Mouse (Mus musculus) neural tube, embryonic 11.5 days (tissue): ENCODE data around the gene Zc3h4. TPM values are rescaled to one million over a fixed set of nuclear protein-coding genes. Genes with fewer than 3 reads are reported as not detected.

ENCODE experiments used
- ATAC-seq: fragments of 200-750 bp; cut with Nextera tagmentation; 2 replicates; pipeline ENCODE4 v1.8.0; 2017; ENCODE audit warnings: moderate number of reproducible peaks, mild to moderate bottlenecking, moderate TSS enrichment, moderate library complexity; ENCODE audit not compliant: insufficient read depth, low FRiP score, low TSS enrichment
- DNase-seq: peaks from one replicate; pipeline ENCODE4 v3.0.0-alpha.2; 2015; ENCODE audit warnings: low spot score
- H3K27ac ChIP-seq: fragments of 300-500 bp; sonication (generic); 2 replicates; pipeline ENCODE4 v1.5.1; 2014; ENCODE audit warnings: low read depth, mild to moderate bottlenecking, low read length
- H3K27me3 ChIP-seq: fragments of 300-500 bp; sonication (generic); 2 replicates; pipeline ENCODE4 v1.6.1; 2014; ENCODE audit warnings: mild to moderate bottlenecking, low read length, mixed read lengths; ENCODE audit not compliant: control insufficient read depth, insufficient read depth
- H3K36me3 ChIP-seq: fragments of 300-500 bp; sonication (generic); 2 replicates; pipeline ENCODE4 v1.6.1; 2014; ENCODE audit warnings: mild to moderate bottlenecking, low read length, moderate library complexity, mixed read lengths; ENCODE audit not compliant: control insufficient read depth, insufficient read depth
- H3K4me1 ChIP-seq: fragments of 300-500 bp; sonication (generic); 2 replicates; pipeline ENCODE4 v1.6.1; 2014; ENCODE audit warnings: low read length, mixed read lengths; ENCODE audit not compliant: control insufficient read depth, insufficient read depth
- H3K4me2 ChIP-seq: fragments of 300-500 bp; sonication (generic); 2 replicates; pipeline ENCODE4 v1.6.1; 2014; ENCODE audit warnings: low read depth, mild to moderate bottlenecking, moderate library complexity
- H3K4me3 ChIP-seq: fragments of 300-500 bp; sonication (generic); 2 replicates; pipeline ENCODE4 v1.5.1; 2014; ENCODE audit warnings: low read depth, low read length
- H3K9ac ChIP-seq: fragments of 300-500 bp; sonication (generic); 2 replicates; pipeline ENCODE4 v1.6.1; 2014; ENCODE audit warnings: mild to moderate bottlenecking, low read length
- H3K9me3 ChIP-seq: fragments of 300-500 bp; sonication (generic); 2 replicates; pipeline ENCODE4 v1.6.1; 2016; ENCODE audit warnings: low read length; ENCODE audit not compliant: control insufficient read depth
- WGBS: fragments of 180-500 bp; shearing (Covaris S2); extraction: QIAGEN DNeasy Blood & Tissue Kit; methylation state at CpG from one replicate; pipeline ENCODE4 v1.1.7; 2014; 5-methylcytosine and 5-hydroxymethylcytosine counted together
- polyA plus RNA-seq: library from polyadenylated mRNA; unstranded; fragments of >200 nt; fragmentation: Nextera tagmentation; extraction: Ambion mirVana; gene quantifications from 2 replicates; pipeline ENCODE4 v1.2.1, GENCODE M21; 2014

The Zc3h4 gene
- polyA plus RNA-seq, 1 experiment from 2014 or later = 17.3 TPM

DNA sequence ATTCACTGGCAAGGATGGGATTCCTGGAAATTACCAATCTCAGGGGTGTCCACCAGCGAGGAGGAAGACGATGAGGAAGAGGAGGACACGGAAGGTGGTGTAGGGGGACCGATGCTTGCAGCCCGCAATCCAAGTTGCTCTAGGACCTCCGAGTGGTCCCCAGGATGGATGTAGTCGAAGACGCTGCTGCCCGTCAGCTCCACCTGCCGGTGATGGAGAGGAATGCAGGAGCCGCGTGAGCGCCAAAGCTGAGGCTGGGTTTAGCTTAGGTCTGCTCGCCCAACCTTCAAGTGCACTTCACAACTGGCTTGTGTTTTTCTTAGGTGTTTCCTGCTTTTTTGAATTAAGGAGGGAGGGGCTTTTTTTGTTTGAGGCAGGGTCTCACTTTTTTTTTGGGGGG, 62.5 kb downstream of the Zc3h4 start:
- H3K9ac ChIP-seq = no peak overlapping the region
- no peak overlapping the region for H3K4me2 ChIP-seq
- H3K4me1 ChIP-seq = no peaks in the 10 kb centered on the region
- peak; percentile 75; the same call in 1 of the 2 replicates for ATAC-seq
- WGBS = 4% methylated on average over 14 of the region's 14 CpGs
- no peak overlapping the region for H3K27ac ChIP-seq
- H3K9me3 ChIP-seq = no peaks in the 10 kb centered on the region
- DNase-seq = peak; percentile 89
- no peaks in the 10 kb centered on the region for H3K27me3 ChIP-seq
- no peak overlapping the region for H3K4me3 ChIP-seq
- no peaks in the 10 kb centered on the region for H3K36me3 ChIP-seq

DNA sequence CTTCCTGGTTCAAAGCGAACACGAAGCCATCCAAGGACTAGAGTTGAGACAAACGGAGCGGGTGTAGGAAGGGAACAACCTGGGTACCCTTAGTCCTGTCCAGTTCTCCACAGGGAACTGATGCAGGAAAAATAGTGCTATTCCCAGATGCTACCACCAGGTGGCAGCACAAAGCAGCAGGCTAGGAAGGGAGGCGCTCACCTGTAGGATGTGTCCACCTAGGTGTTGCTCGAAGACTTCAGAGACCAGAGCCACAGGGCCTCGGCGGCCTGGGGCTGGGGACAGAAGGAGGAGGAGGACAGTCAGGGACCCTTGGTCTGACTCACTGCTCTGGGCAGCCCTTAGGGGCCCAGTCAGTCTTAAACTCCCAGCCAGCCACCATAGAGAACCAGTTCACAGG, 64.5 kb downstream of the Zc3h4 start:
- Histone ChIP-seq H3K4me1 (no peaks in the 10 kb centered on the region), H3K4me2 (no peak overlapping the region), H3K36me3 (no peaks in the 10 kb centered on the region), H3K27ac (no peak overlapping the region), H3K9ac (no peak overlapping the region), H3K27me3 (no peaks in the 10 kb centered on the region), H3K4me3 (no peak overlapping the region), H3K9me3 (no peaks in the 10 kb centered on the region)
- 17% methylated on average over 8 of the region's 8 CpGs for WGBS
- peak; percentile 74 for DNase-seq
- no peak for ATAC-seq

DNA sequence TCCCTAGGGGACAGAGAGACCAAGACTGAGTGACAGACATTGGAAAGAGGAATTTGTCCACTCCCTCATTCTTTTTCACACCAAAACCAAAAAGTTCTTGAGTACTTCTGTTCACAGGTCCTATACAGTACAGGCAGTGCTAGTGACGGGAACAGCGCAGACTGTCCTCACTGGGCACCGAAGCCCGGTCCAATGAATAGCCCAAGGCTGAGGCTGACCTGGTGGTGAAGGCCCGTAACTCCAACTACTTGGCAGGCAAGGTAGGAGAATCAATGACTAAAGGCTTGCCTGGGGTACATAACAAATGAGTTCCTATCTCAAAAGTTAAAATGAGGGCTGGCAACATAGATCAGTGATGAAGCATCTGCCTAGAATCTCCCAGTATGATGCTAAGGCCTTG, 64.9 kb downstream of the Zc3h4 start:
- 90% methylated on average over 5 of the region's 5 CpGs for WGBS
- H3K9ac ChIP-seq = no peak overlapping the region
- H3K36me3 ChIP-seq = no peaks in the 10 kb centered on the region
- H3K27ac ChIP-seq = no peak overlapping the region
- no peak for ATAC-seq
- H3K27me3 ChIP-seq = no peaks in the 10 kb centered on the region
- DNase-seq = no peak
- H3K4me3 ChIP-seq = no peak overlapping the region
- H3K4me1 ChIP-seq = no peaks in the 10 kb centered on the region
- no peaks in the 10 kb centered on the region for H3K9me3 ChIP-seq
- H3K4me2 ChIP-seq = no peak overlapping the region

DNA sequence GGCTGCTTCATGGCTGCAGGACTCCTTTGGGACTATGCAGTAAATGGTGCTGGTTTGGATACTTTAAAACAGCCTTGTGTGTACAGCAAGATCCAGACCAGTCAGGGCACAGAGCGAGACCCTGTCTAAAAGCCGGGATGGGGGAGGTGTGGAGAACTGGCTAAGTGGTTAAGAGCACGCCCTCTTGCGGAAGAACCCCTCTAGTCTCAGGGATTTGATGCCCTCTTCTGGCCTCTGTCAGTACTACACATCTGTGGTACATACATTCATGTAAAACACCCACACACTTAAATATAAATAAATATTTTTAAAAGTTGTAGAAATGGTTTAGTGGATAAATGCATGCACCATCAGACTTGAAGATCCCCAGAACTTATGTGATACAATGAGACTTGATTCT, 65.9 kb downstream of the Zc3h4 start:
- Histone ChIP-seq H3K9ac (no peak overlapping the region), H3K4me2 (no peak overlapping the region), H3K4me1 (no peaks in the 10 kb centered on the region), H3K27me3 (peaks cover 6% of the 10 kb centered on the region; the same call in 1 of the 2 replicates), H3K9me3 (no peaks in the 10 kb centered on the region), H3K36me3 (no peaks in the 10 kb centered on the region), H3K27ac (no peak overlapping the region), H3K4me3 (no peak overlapping the region)
- DNase-seq = no peak
- ATAC-seq = no peak
- 65% methylated on average over 4 of the region's 4 CpGs for WGBS

DNA sequence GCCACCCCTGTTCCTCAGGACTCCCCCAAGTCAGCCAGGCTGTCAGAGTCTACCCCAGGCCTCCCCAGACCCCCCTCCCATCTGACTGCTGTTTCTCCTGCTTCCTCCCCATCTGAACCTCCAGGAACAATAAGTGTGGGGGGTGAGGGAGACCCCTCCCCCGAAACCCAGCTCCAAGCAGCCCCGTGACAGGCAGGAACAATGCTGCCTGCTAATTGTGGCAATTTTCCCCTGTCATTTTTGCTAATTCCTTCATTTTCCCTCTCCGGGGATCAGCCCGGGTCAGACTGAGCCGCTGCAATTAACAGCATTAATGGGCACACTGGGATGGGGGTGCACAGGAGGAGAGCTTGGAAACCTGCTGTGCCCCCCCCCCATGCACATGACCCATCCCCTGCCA, 67.4 kb downstream of the Zc3h4 start:
- Histone ChIP-seq H3K27ac (no peak overlapping the region), H3K36me3 (no peaks in the 10 kb centered on the region), H3K27me3 (peaks cover 18% of the 10 kb centered on the region), H3K9ac (no peak overlapping the region), H3K4me3 (no peak overlapping the region), H3K4me2 (no peak overlapping the region), H3K4me1 (no peaks in the 10 kb centered on the region), H3K9me3 (no peaks in the 10 kb centered on the region)
- 22% methylated on average over 5 of the region's 5 CpGs for WGBS
- ATAC-seq (no peak), DNase-seq (no peak)

DNA sequence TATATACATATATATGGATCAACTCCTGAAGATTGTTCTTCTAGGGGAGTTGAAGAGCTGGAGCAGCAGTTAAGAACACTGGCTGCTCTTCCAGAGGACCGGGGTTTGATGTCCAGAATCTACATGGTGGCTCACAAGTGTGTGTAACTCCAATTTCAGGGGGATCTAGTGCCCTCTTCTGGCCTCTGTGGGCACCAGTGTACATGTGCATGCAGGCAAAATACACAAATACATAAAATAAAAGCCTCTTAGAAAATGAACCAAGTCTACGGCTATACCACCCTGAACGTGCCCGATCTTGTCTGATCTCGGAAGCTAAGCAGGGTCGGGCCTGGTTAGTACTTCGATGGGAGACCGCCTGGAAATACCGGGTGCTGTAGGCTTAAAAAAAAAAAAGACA, 70.8 kb downstream of the Zc3h4 start:
- ATAC-seq (no peak), DNase-seq (no peak)
- Histone ChIP-seq H3K9me3 (no peaks in the 10 kb centered on the region), H3K27ac (no peak overlapping the region), H3K4me2 (no peak overlapping the region), H3K4me1 (peaks cover 5% of the 10 kb centered on the region; the same call in 1 of the 2 replicates), H3K36me3 (no peaks in the 10 kb centered on the region), H3K9ac (no peak overlapping the region), H3K4me3 (no peak overlapping the region), H3K27me3 (peaks cover 53% of the 10 kb centered on the region)
- 37% methylated on average over 9 of the region's 9 CpGs for WGBS

DNA sequence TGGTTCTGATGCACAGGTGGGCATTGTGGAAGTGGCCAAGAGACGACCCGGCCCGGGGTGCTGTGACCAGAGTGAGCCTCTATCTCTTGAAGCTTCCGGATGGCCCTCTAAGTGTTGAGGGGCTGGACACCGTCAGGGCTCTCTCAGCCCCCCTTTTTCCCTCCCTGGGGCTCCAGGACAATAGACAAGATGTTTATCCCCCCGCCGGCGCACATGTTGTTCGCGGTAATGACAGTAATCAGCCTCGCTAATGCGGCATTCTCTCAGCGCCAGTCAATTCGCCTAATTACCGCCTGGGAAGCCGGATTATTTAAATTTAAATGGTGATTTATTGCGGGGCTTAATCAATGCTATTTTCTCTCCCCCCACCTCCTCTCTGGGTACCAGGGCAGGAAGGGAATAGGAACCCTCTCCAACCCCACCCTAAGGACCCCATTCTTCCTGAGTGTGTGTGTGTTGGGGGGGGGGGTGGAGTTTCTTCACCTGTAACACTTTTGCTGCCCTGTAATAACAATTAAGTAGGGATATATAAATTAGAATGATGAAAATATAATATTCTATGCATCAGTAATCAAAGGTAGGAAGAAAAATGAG, 71.5 kb downstream of the Zc3h4 start:
- Histone ChIP-seq H3K27ac (no peak overlapping the region), H3K36me3 (no peaks in the 10 kb centered on the region), H3K4me3 (no peak overlapping the region), H3K9me3 (no peaks in the 10 kb centered on the region), H3K4me2 (0 out of 2 replicates have a peak overlapping the region, but pooled peaks have one; percentile 3), H3K9ac (no peak overlapping the region), H3K4me1 (peaks cover 5% of the 10 kb centered on the region; the same call in 1 of the 2 replicates), H3K27me3 (peaks cover 59% of the 10 kb centered on the region)
- WGBS = 4% methylated on average over 17 of the region's 17 CpGs
- ATAC-seq (no peak), DNase-seq (no peak)

DNA sequence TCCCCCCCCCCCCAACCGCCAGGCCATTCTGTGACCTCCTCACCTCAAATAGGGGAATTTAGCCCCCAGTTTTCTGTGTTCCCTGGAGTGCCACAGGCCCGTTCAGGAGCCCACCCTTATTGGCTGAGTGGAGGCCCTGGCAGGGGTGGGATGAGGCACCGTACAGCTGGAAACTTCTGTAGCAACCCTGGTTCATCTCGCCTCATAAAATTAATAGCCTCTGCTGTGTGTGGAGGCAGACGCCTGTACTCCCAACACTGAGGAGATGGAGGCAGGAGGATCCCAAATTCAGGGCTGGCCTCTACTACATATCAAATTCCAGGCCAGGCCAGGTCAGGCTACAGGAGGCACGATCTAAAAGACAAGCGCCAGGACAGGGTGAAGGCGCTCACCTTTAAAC, 73.1 kb downstream of the Zc3h4 start:
- H3K9me3 ChIP-seq = no peaks in the 10 kb centered on the region
- no peak overlapping the region for H3K27ac ChIP-seq
- no peaks in the 10 kb centered on the region for H3K36me3 ChIP-seq
- H3K27me3 ChIP-seq = peaks cover 63% of the 10 kb centered on the region
- no peak overlapping the region for H3K4me2 ChIP-seq
- ATAC-seq = no peak
- WGBS = 33% methylated on average over 8 of the region's 8 CpGs
- no peak for DNase-seq
- no peak overlapping the region for H3K9ac ChIP-seq
- no peak overlapping the region for H3K4me3 ChIP-seq
- H3K4me1 ChIP-seq = peaks cover 5% of the 10 kb centered on the region; the same call in 1 of the 2 replicates

DNA sequence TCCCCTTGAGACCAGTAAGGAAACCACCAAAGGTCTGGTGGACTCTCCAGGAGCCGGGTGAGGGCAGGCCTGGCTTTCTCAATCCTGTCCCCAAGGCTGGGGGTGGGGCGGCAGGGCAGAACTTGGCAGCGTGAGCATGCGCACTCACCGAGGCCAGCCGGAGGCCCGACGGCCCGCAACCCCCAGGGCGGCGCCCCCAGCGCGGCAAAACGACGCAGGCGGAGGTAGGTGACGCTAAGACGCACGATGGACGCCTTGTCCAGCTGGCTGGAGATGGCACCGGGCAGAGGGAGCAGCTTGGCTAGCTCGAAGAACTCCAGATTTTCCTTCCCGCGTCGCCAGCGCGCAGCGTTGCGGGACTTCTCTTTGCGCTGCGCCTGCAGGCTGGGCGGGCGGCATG, 73.7 kb downstream of the Zc3h4 start:
- Histone ChIP-seq H3K36me3 (no peaks in the 10 kb centered on the region), H3K9ac (no peak overlapping the region), H3K27ac (no peak overlapping the region), H3K4me2 (no peak overlapping the region; the same call in 1 of the 2 replicates), H3K9me3 (no peaks in the 10 kb centered on the region), H3K27me3 (peaks cover 63% of the 10 kb centered on the region), H3K4me1 (peaks cover 5% of the 10 kb centered on the region; the same call in 1 of the 2 replicates), H3K4me3 (0 out of 2 replicates have a peak overlapping the region, but pooled peaks have one; percentile 1)
- 2% methylated on average over 33 of the region's 33 CpGs for WGBS
- DNase-seq = no peak
- no peak for ATAC-seq
